Mouse (Mus musculus) forebrain, embryonic 16.5 days (tissue): Measurements from ENCODE around the gene Dtd2. TPM values are rescaled to one million over a fixed set of nuclear protein-coding genes. Genes with fewer than 3 reads are reported as not detected.

ENCODE experiments used
- ATAC-seq: fragments of 200-750 bp; cut with Nextera tagmentation; 2 replicates; pipeline ENCODE4 v1.8.0; 2017; ENCODE audit warnings: mild to moderate bottlenecking, moderate library complexity
- H3K27ac ChIP-seq: fragments of 300-500 bp; sonication (generic); 2 replicates; pipeline ENCODE4 v1.5.1; 2014; ENCODE audit warnings: low read length, control low read depth
- H3K27me3 ChIP-seq: fragments of 300-500 bp; sonication (generic); replicated peaks from 2 replicates; pipeline ENCODE4 v1.6.1; 2014; ENCODE audit warnings: low read length; ENCODE audit not compliant: control insufficient read depth, insufficient read depth
- H3K36me3 ChIP-seq: fragments of 300-500 bp; sonication (generic); 2 replicates; pipeline ENCODE4 v1.6.1; 2014; ENCODE audit not compliant: control insufficient read depth, insufficient read depth
- H3K4me1 ChIP-seq: fragments of 300-500 bp; sonication (generic); replicated peaks from 2 replicates; pipeline ENCODE4 v1.6.1; 2014; ENCODE audit warnings: low read length; ENCODE audit not compliant: control insufficient read depth, insufficient read depth
- H3K4me2 ChIP-seq: fragments of 300-500 bp; sonication (generic); 2 replicates; pipeline ENCODE4 v1.6.1; 2014; ENCODE audit warnings: mild to moderate bottlenecking, low read length, control low read depth
- H3K4me3 ChIP-seq: fragments of 300-500 bp; sonication (generic); replicated peaks from 2 replicates; pipeline ENCODE4 v1.5.1; 2014; ENCODE audit warnings: mild to moderate bottlenecking, low read length, control low read depth
- H3K9ac ChIP-seq: fragments of 300-500 bp; sonication (generic); replicated peaks from 2 replicates; pipeline ENCODE4 v1.6.1; 2014; ENCODE audit warnings: low read depth, low read length, control low read depth
- H3K9me3 ChIP-seq: fragments of 300-500 bp; sonication (generic); 2 replicates; pipeline ENCODE4 v1.6.1; 2016; ENCODE audit warnings: low read length; ENCODE audit not compliant: control insufficient read depth
- WGBS: fragments of 180-500 bp; shearing (Covaris S2); extraction: QIAGEN DNeasy Blood & Tissue Kit; methylation state at CpG from one replicate; pipeline ENCODE4 v1.1.7; 2014; 5-methylcytosine and 5-hydroxymethylcytosine counted together
- polyA plus RNA-seq: library from polyadenylated mRNA; unstranded; fragments of >200 nt; fragmentation: Nextera tagmentation; extraction: Ambion mirVana; gene quantifications from 2 replicates; pipeline ENCODE4 v1.2.1, GENCODE M21; 2015

Gene Dtd2
- polyA plus RNA-seq, 1 experiment from 2014 or later = 15.7 TPM

DNA sequence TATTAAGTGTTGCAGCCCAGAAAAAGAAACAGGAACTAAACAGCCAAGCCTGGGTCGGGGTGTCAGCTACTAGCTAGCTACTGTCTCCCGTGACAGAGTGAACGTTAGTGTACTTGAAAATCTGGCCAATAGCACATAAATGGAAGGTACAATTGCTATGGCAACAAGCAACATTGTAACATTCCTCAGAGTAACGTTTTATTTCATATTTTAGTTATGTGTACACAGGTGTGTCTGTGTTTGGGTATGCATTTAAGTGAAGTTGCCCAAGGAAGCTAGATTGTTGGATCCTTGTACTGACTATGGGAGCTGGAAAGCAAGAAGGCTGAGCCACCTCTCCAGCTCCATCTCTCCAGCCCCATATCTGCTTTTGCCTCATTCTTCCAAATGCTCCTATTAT lies 66.5 kb downstream of the Dtd2 start:
- Histone ChIP-seq H3K4me3 (no peak overlapping the region), H3K4me2 (no peak overlapping the region), H3K27ac (no peak overlapping the region), H3K9me3 (no peaks in the 10 kb centered on the region), H3K4me1 (no peaks in the 10 kb centered on the region), H3K36me3 (no peaks in the 10 kb centered on the region), H3K27me3 (no peaks in the 10 kb centered on the region), H3K9ac (no peak overlapping the region)
- WGBS = 86% methylated on average over 4 of the region's 4 CpGs
- no peak for ATAC-seq

Other genes starting within 250 kb of the Dtd2 start
- gene Hectd1, start 177.0 kb downstream of the Dtd2 start, polyA plus RNA-seq = 39.4 and 41.7 TPM in 2 replicates
- gene Heatr5a, start 35.2 kb downstream of the Dtd2 start, polyA plus RNA-seq = 6.3 and 6.4 TPM in 2 replicates
- gene Gpr33, start 21.6 kb upstream of the Dtd2 start, polyA plus RNA-seq = not detected in 2 replicates
- gene Nubpl, start 91.2 kb upstream of the Dtd2 start, polyA plus RNA-seq = 9.5 and 9.6 TPM in 2 replicates